Mouse (Mus musculus): ENCODE data around the gene Scarb2. TPM values are rescaled to one million over a fixed set of nuclear protein-coding genes. Genes with fewer than 3 reads are reported as not detected.

The Scarb2 gene
- polyA plus RNA-seq, 1 experiment from 2014 or later: 7.9 TPM

DNA sequence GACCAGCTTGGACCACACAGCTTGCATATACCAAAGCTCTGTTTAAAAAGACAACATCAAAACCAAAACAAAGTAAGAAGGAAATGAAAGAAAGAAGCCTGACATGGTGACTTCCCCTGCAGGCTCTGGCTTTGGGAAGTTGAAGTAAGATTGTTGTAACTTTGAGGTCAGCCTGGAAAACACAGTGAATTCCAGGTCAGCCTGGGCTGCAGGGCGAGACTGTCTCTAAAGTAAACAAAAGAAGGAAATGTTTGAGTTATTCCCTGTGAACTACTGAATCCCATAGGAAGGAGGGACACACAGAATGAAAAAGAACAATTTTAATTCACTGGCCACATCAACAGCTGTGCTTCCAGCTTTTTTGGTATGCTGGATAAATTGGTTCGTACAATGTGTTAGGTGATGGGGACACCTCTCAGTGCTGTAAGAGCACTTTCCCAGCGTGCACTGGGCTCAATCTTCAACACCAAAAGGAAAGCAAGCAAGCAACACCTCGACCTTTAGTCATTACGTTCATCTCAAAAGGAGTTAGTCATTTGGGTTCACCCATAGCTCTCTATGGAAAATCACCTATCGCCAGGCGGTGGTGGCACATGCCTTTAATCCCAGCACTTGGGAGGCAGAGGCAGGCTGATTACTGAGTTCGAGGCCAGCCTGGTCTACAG is 39.4 kb downstream of the Scarb2 start:
- Histone ChIP-seq H3K27ac (no peak overlapping the region), H3K4me2 (no peak overlapping the region), H3K36me3 (no peaks in the 10 kb centered on the region), H3K9me3 (no peaks in the 10 kb centered on the region), H3K4me3 (no peak overlapping the region), H3K9ac (no peak overlapping the region), H3K4me1 (0 out of 2 replicates have a peak, but pooled peaks cover 3% of the 10 kb centered on the region), H3K27me3 (no peaks in the 10 kb centered on the region)
- no peak for ATAC-seq (ENCODE audit: insufficient number of reproducible peaks, insufficient read depth, low FRiP score, low TSS enrichment, low read depth)
- 76% methylated on average over 8 of the region's 8 CpGs for WGBS

DNA sequence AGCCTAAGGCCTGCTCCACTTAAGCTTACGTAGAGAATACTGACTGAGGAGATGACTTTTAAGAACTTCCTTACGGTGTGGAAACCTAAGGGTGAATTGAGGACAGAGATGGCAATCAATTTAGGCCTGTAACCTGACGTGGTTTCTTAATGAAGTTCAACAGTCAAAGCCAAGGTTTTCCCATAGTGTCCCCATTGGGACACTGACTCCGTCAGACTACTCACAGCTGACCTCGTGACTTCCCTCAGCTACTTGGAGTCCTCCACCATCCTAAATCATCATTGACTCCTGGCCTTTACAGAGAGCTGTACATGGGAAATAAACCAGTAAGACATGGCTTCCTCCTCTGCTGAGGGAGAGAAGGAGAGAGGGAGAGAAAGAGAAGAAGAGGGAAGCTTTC is 41.1 kb downstream of the Scarb2 start:
- no peak overlapping the region for H3K27ac ChIP-seq
- peaks cover 4% of the 10 kb centered on the region; the same call in 1 of the 2 replicates for H3K36me3 ChIP-seq
- H3K4me1 ChIP-seq: 0 out of 2 replicates have a peak, but pooled peaks cover 3% of the 10 kb centered on the region
- no peak overlapping the region for H3K4me2 ChIP-seq
- WGBS: 91% methylated on average over 5 of the region's 5 CpGs
- H3K27me3 ChIP-seq: no peaks in the 10 kb centered on the region
- no peak overlapping the region for H3K4me3 ChIP-seq
- ATAC-seq (ENCODE audit: insufficient number of reproducible peaks, insufficient read depth, low FRiP score, low TSS enrichment, low read depth): no peak
- no peaks in the 10 kb centered on the region for H3K9me3 ChIP-seq
- H3K9ac ChIP-seq: no peak overlapping the region

DNA sequence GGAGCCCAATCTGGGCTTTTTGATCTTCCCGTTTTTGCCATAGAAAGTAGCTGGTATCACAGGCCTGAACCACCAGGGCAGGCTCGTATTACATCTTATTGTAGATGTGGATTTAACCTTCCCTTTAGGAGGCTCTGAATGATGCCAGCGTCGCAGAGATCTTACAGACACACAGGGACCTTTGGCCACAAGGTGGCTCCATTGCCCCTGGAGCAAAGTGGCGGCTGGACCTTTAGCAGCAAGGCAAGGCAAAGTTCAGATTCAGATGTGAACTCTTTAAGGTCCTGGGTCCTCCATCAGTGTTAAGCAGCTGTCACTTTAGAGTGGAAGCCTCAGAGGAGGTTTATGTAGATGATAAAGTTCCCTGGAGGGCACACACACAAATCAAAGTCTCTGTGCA is 45.3 kb downstream of the Scarb2 start:
- Histone ChIP-seq H3K27me3 (no peaks in the 10 kb centered on the region), H3K9ac (no peak overlapping the region), H3K36me3 (peaks cover 6% of the 10 kb centered on the region; the same call in 1 of the 2 replicates), H3K9me3 (no peaks in the 10 kb centered on the region), H3K4me1 (no peaks in the 10 kb centered on the region), H3K4me2 (no peak overlapping the region), H3K4me3 (no peak overlapping the region), H3K27ac (no peak overlapping the region)
- peak; percentile 52; the same call in 1 of the 2 replicates for ATAC-seq (ENCODE audit: insufficient number of reproducible peaks, insufficient read depth, low FRiP score, low TSS enrichment, low read depth)
- WGBS: 15% methylated on average over 5 of the region's 5 CpGs

DNA sequence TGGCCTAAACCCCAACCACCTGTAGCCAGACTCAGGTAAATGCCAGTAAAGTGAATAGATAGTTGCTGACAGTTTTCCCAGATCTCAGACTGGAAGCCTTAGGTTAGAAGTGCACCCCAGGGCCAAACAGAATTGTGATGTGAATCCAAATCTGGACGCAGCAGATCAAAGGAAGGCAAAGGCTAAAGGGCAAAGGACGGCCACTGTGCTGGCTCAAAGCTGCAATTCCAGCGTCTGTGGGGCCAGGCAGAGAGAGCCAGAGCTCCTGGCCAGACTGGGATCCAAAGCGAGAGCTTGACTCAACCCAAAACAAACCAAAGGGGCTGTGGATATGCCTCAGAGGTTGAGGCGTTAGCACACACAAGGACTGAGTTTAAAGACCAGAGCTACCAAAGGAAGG is 47.9 kb downstream of the Scarb2 start:
- no peak for ATAC-seq (ENCODE audit: insufficient number of reproducible peaks, insufficient read depth, low FRiP score, low TSS enrichment, low read depth)
- H3K36me3 ChIP-seq: peaks cover 19% of the 10 kb centered on the region
- no peak overlapping the region for H3K27ac ChIP-seq
- H3K9ac ChIP-seq: no peak overlapping the region
- no peaks in the 10 kb centered on the region for H3K27me3 ChIP-seq
- WGBS: 37% methylated on average over 5 of the region's 5 CpGs
- H3K9me3 ChIP-seq: no peaks in the 10 kb centered on the region
- no peaks in the 10 kb centered on the region for H3K4me1 ChIP-seq
- H3K4me2 ChIP-seq: no peak overlapping the region
- no peak overlapping the region for H3K4me3 ChIP-seq

DNA sequence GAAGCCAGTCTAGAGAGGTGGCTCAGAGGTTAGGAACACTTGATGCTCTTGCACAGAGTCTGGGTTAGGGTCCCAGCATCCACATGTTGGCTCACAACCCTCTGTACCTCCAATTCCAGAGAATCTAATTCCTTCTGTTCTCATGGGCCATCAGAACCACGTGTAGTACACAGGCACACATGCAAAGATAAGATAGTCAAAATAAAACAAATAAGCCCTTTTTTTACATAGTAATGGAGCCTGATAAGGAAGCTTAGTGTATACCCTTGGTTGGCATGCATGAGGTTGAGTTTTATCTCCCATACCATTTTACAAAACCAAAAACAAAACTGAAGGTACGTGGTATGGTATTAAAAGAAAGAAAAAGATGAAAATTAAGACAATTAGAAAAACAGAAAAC is 49.2 kb downstream of the Scarb2 start:
- WGBS: 78% methylated on average over 2 of the region's 2 CpGs

DNA sequence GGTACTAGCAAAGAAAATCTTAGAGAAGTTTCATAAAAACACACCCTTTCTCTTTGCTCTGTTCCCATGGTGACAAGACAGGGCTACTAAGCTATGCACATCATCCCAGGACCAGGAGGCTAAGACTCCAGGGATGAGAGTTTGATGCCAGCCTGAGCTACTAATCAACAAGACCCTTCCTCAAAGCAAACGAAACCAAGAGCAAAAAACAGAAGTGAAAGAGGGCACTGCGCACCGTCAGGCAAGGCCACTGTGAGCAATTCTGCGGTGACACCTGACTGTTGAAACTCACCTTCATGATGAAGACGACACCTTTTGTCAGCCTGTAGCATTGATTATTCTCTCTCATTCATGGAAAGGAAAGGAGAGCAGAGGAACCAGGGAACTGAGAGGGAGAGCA is 53.8 kb downstream of the Scarb2 start:
- Histone ChIP-seq H3K9ac (no peak overlapping the region), H3K27me3 (no peaks in the 10 kb centered on the region), H3K27ac (no peak overlapping the region), H3K36me3 (peaks cover 63% of the 10 kb centered on the region), H3K4me3 (no peak overlapping the region), H3K4me2 (no peak overlapping the region), H3K9me3 (no peaks in the 10 kb centered on the region), H3K4me1 (no peaks in the 10 kb centered on the region)
- ATAC-seq (ENCODE audit: insufficient number of reproducible peaks, insufficient read depth, low FRiP score, low TSS enrichment, low read depth): no peak
- 91% methylated on average over 5 of the region's 5 CpGs for WGBS

More for the DNA sequence above, 49.2 kb downstream of the Scarb2 start:
- Histone ChIP-seq H3K9me3 (no peaks in the 10 kb centered on the region), H3K4me1 (no peaks in the 10 kb centered on the region), H3K4me2 (no peak overlapping the region), H3K4me3 (no peak overlapping the region), H3K27me3 (no peaks in the 10 kb centered on the region), H3K36me3 (peaks cover 28% of the 10 kb centered on the region), H3K27ac (no peak overlapping the region), H3K9ac (no peak overlapping the region)
- no peak for ATAC-seq (ENCODE audit: insufficient number of reproducible peaks, insufficient read depth, low FRiP score, low TSS enrichment, low read depth)

DNA sequence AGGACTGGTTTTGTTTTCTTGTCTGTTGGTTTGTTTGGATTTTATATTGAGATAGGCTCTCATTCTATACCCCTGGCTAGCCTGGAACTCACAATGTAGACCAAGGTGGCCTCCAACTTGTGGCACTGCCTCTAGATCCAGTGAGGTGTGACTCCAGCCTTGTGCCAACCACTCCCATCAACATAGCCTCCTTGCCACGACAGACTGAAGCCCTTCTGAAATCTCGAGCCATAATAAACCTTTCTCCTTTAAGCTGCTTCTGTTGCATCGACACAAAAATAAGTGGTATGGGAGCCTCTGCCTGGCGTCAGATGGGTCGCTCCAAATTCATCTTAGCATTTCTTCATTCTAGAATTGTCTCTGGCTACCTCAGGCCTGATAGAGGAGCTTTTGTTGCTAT is 59.9 kb downstream of the Scarb2 start:
- H3K4me3 ChIP-seq: no peak overlapping the region
- no peak overlapping the region for H3K27ac ChIP-seq
- peaks cover 69% of the 10 kb centered on the region for H3K36me3 ChIP-seq
- H3K4me1 ChIP-seq: no peaks in the 10 kb centered on the region
- H3K4me2 ChIP-seq: no peak overlapping the region
- no peaks in the 10 kb centered on the region for H3K9me3 ChIP-seq
- no peak overlapping the region for H3K9ac ChIP-seq
- no peaks in the 10 kb centered on the region for H3K27me3 ChIP-seq
- 88% methylated on average over 5 of the region's 5 CpGs for WGBS
- ATAC-seq (ENCODE audit: insufficient number of reproducible peaks, insufficient read depth, low FRiP score, low TSS enrichment, low read depth): no peak

DNA sequence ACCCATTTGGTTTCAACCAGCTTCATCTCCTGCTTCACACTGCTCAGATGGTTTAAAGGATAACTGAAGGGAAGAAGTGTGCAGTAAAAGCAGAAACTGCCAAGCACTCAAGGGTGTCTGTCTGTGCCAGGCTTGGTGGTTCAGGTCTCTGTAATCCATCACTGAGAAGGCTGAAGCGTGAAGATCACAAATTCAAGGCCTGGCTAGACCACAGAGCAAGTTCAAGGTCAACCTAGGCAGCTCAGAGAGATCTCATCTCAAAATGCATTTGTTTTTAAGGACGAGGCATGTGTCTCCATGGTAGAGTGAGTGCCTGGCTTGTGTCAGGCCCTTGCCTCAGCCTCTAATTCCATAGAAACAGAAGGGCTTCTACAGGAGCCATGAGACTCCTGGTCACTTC is 61.6 kb downstream of the Scarb2 start:
- H3K9ac ChIP-seq: no peak overlapping the region
- no peaks in the 10 kb centered on the region for H3K4me1 ChIP-seq
- no peak overlapping the region for H3K27ac ChIP-seq
- 93% methylated on average over 2 of the region's 2 CpGs for WGBS
- no peaks in the 10 kb centered on the region for H3K9me3 ChIP-seq
- ATAC-seq (ENCODE audit: insufficient number of reproducible peaks, insufficient read depth, low FRiP score, low TSS enrichment, low read depth): no peak
- no peak overlapping the region for H3K4me2 ChIP-seq
- H3K4me3 ChIP-seq: no peak overlapping the region
- H3K27me3 ChIP-seq: no peaks in the 10 kb centered on the region
- H3K36me3 ChIP-seq: peaks cover 54% of the 10 kb centered on the region

DNA sequence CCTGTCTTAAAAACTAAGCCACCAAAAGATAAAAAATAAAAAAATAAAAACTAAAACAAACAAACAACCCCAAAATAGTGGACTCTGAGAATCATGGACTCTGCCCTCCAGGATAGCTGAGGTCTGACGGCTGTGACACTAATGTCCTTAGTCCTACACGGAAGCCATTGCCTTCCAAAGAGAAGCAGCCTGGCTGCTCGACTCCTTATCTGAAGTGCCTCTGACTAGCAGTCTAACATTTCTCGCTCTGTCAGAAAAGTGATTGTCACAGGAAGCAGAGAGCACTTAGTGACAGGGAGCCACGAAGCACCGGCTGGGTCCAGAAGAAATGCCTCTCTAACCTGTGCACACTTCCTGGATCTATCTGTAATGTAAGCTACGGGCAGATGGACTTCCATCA is 63.7 kb downstream of the Scarb2 start:
- H3K36me3 ChIP-seq: peaks cover 35% of the 10 kb centered on the region
- H3K27me3 ChIP-seq: no peaks in the 10 kb centered on the region
- H3K4me2 ChIP-seq: no peak overlapping the region
- no peak for ATAC-seq (ENCODE audit: insufficient number of reproducible peaks, insufficient read depth, low FRiP score, low TSS enrichment, low read depth)
- no peaks in the 10 kb centered on the region for H3K9me3 ChIP-seq
- H3K9ac ChIP-seq: no peak overlapping the region
- 88% methylated on average over 7 of the region's 7 CpGs for WGBS
- no peak overlapping the region for H3K4me3 ChIP-seq
- no peaks in the 10 kb centered on the region for H3K4me1 ChIP-seq
- no peak overlapping the region for H3K27ac ChIP-seq

DNA sequence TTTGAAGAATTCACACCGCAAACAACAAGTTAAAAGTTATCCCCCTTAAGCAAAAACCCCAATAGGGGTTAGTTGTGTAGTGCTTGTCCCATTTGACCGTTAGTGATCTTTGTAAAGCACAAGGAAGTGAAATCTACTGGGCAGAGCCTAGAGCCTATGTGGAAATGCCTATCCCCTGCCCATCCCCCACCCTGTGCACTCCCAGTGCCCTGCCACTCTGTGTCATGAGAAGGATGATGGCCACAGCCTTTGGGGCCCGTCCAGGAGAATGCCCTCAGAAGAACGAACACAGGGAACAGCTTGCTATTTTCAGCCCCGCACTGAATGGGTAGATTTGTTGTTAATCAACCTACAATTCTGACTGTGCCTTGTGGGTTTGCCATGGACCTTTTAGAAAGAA is 65.1 kb downstream of the Scarb2 start:
- Histone ChIP-seq H3K9me3 (no peaks in the 10 kb centered on the region), H3K27me3 (no peaks in the 10 kb centered on the region)
- 67% methylated on average over 5 of the region's 5 CpGs for WGBS

DNA sequence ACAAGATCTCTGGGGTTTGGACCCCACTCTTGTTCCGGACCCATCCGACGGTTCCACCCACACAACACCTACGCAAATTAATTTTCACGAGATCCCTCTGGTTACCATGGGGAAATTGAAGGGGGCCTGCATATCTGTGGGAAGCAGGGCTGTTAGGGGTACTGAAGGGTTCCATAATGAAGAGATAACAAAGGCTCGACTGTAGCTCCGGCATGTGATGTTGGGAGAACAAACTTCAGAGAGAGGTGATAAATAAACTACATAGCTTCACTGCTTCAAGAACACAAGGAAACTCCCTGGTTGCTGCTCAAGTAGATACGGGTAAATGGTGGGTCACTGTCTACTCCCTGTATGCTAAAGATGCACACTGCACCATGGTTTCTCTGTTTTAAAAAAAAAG is 68.1 kb downstream of the Scarb2 start:
- WGBS: 88% methylated on average over 8 of the region's 8 CpGs
- H3K4me3 ChIP-seq: no peak overlapping the region

More for the DNA sequence above, 65.1 kb downstream of the Scarb2 start:
- no peak overlapping the region for H3K4me2 ChIP-seq
- no peak for ATAC-seq (ENCODE audit: insufficient number of reproducible peaks, insufficient read depth, low FRiP score, low TSS enrichment, low read depth)
- no peak overlapping the region for H3K9ac ChIP-seq
- H3K27ac ChIP-seq: no peak overlapping the region
- H3K4me3 ChIP-seq: no peak overlapping the region
- peaks cover 21% of the 10 kb centered on the region for H3K36me3 ChIP-seq
- H3K4me1 ChIP-seq: no peaks in the 10 kb centered on the region

DNA sequence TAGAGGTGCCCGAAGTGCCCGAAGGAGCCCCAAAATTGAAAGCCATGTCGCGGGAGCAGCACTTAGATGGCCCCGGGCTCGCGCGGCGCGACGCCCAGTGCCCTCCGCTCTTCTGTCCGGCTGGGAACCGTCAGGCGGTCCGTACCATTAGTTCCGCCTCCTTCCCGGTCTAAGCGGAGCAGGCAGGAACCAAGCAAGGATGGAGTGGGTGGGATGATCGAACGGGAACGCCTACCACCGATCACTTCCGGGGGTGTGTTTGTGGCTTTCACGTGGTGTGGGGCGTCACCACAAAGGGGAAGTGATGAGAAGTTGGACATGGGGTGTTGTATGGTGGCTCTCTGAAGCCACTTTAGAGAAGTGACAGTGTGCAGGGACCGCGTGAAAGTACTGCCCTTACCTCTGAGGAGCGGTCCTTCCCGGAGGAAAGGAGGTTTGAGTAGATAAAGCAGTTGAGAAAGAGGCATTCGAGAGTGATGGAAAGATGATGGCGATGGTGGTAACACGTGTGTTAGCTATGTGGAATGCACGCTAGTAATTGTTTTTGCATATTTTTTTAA is 71.5 kb downstream of the Scarb2 start, which contains the start of gene Nup54:
Nup54 (minus strand) TSS at position 195 of the 560 bp plus-strand sequence.
- H3K36me3 ChIP-seq: 0 out of 2 replicates have a peak, but pooled peaks cover 6% of the 10 kb centered on the region
- no peaks in the 10 kb centered on the region for H3K9me3 ChIP-seq
- H3K27ac ChIP-seq: peak within 1 kb of the TSS; percentile 86
- H3K4me3 ChIP-seq: peak within 1 kb of the TSS; percentile 93
- H3K9ac ChIP-seq: peak within 1 kb of the TSS; percentile 95
- no peaks in the 10 kb centered on the region for H3K27me3 ChIP-seq
- peak; percentile 100 for ATAC-seq (ENCODE audit: insufficient number of reproducible peaks, insufficient read depth, low FRiP score, low TSS enrichment, low read depth)
- under 1% methylated on average over 34 of the region's 34 CpGs for WGBS
- peaks cover 7% of the 10 kb centered on the region for H3K4me1 ChIP-seq
- H3K4me2 ChIP-seq: peak within 1 kb of the TSS; percentile 83

More for the DNA sequence above, 68.1 kb downstream of the Scarb2 start:
- H3K36me3 ChIP-seq: peaks cover 1% of the 10 kb centered on the region; the same call in 1 of the 2 replicates
- H3K9ac ChIP-seq: no peak overlapping the region
- H3K4me1 ChIP-seq: peaks cover 3% of the 10 kb centered on the region; the same call in 1 of the 2 replicates
- no peak overlapping the region for H3K27ac ChIP-seq
- H3K9me3 ChIP-seq: no peaks in the 10 kb centered on the region
- ATAC-seq (ENCODE audit: insufficient number of reproducible peaks, insufficient read depth, low FRiP score, low TSS enrichment, low read depth): no peak
- H3K4me2 ChIP-seq: no peak overlapping the region
- H3K27me3 ChIP-seq: no peaks in the 10 kb centered on the region

All from embryonic facial prominence, embryonic 13.5 days (tissue).